Mouse (Mus musculus) inflammation-experienced regulatory T-cells, adult 6 months (primary cell): ENCODE measurements around the gene Cmpk1. TPM values are rescaled to one million over a fixed set of nuclear protein-coding genes. Genes with fewer than 3 reads are reported as not detected.

Experiments
- ATAC-seq: one replicate; pipeline ENCODE4 v1.8.0; 2017
- polyA plus RNA-seq, 3 experiments: library from polyadenylated mRNA; unstranded; fragments of 100-300 nt; shearing (Covaris generic); gene quantifications; one replicate each; pipeline ENCODE4 v1.2.1; 2017

Gene Cmpk1
- polyA plus RNA-seq, 3 experiments from 2014 or later = 47.5 to 119 (median 55.1) TPM

DNA sequence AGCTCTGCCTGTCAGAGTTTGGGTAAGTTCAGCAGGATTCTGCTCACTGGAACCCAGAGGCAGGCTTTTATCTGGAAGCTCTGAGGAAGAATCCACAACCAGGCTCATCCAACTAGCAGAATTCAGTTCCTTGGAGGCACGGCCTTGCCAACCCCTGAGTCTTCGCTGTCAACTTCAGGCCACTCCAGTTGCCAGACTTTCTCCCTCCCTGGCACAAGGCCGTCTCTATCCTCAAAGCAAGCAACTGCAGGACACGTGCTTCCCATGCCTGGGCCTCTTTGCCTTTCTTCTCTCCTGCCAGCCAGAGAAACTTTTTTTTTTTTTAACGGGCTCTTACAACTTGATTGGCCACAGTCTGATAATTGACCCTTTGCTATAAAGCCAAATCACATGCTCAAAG is 42.0 kb downstream of the Cmpk1 start:
- no peak for ATAC-seq

- ATAC-seq = no peak
Measured at GRCm38 (mm10) chr4:114942583-114942982, 44.5 kb downstream of the Cmpk1 start.

- ATAC-seq = no peak
Measured at GRCm38 (mm10) chr4:114942112-114942511, 44.9 kb downstream of the Cmpk1 start.

- no peak for ATAC-seq
Measured at GRCm38 (mm10) chr4:114941311-114941710, 45.7 kb downstream of the Cmpk1 start.

- ATAC-seq = no peak
Measured at GRCm38 (mm10) chr4:114938248-114938647, 48.8 kb downstream of the Cmpk1 start.

- no peak for ATAC-seq
Measured at GRCm38 (mm10) chr4:114937459-114938047, 49.5 kb downstream of the Cmpk1 start.

DNA sequence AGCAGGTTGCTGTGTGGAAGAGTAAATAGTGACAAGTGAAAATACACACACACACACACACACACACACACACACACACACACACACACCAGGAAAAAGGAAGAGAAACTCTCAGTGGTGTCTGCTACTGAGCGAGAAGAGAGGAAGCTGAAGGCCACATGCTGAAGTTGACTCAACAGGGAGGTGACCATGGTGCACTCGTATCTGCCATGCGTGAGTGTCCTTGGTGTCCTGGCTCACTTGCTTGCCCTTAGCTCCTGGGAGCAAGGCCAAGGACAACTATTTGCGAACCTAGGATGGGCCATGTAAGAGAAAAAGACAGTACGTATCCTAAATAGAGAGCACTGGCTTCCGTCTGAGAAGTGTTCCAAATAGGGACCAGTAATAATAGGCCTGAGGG is 52.9 kb downstream of the Cmpk1 start:
- ATAC-seq = no peak

- ATAC-seq = no peak
Measured at GRCm38 (mm10) chr4:114932747-114933146, 54.3 kb downstream of the Cmpk1 start.

DNA sequence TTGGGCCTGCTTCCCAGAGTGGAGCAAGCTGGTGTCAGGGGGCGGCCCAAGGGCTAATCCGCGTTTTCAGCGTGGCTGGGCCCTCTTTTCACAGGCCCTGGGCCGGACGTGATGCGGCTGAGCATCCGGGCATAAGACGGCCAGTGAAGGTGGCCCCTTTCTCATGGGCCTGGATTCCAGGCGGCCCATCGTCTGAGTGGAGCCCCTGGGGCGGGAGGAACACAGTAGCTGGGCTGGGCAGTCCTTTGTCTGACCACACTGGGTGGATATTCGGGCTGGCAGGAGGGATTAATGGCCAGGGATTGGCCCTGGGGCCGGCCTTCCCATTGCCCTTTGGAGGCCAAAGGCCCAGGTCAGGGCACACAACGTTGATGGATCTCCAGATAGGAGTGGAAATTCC is 57.9 kb downstream of the Cmpk1 start:
- ATAC-seq = no peak

GRCm38 (mm10) chr4:114925917-114926312 is 61.1 kb downstream of the Cmpk1 start, which contains the start of gene Foxe3:
Gene Foxe3, minus strand, starts transcription at chr4:114926013.
- ATAC-seq = no peak

DNA sequence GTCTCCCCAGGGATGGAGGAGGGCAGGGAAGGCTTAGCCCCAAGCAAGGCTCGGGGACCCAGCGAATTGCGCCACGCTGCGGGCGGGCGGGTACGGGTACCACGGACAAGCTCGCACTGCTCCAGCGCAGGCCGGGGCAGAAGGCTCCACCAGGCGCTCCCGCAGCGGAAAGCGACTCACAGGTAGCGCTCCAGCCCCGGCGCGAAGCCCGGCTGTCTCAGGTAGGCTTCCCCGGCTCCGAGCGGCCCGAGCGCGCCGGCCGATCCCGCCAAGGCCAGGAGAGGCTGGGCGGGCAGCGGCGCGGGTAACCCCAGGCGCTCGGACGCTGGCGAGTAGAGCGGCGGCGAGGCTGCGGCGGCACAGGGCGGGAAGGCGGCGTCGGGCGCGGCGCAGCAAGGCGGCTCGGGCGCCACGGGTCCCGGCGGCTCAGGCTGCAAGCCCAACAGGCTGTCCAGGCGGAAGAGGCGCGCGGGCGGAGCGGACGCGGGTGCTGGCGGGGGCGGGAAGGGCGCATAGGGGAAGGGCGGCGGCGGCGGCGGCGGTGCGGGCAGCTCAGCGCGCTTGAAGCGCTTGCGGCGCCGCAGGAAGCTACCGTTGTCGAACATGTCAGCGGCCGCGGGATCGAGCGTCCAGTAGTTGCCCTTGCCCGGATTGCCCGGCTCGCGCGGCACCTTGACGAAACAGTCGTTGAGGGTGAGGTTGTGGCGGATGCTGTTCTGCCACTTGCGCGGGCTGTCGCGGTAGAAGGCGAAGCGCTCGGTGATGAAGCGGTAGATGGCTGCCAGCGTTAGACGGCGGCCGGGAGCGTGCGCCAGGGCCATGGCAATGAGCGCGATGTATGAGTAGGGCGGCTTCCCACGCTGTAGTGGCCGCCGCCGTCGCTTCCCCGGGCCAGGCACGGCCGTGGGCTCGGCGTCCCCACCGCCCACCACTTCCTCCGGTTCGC is 61.8 kb downstream of the Cmpk1 start:
- ATAC-seq = no peak

DNA sequence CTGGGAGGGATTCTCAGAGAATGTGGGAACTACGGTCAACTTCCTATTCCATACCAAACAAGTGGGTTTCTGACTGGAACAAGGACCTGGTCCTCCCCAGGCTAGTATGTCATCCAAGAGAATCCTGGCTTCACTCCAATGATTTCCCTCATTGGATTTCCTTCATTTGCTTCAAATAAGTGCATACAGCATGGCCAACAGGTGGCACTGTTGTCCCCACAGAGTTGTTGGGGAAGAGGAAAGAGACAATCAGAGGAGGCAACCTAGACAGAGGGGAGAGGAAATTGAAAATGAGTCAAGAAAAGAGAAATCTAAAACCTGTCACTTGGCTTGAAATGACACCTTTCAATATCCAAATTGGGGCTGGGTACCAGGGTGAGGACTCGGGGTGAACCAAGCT is 70.0 kb downstream of the Cmpk1 start:
- peak; percentile 78 for ATAC-seq

- ATAC-seq = no peak
Measured at GRCm38 (mm10) chr4:114916056-114916455, 71.0 kb downstream of the Cmpk1 start.

DNA sequence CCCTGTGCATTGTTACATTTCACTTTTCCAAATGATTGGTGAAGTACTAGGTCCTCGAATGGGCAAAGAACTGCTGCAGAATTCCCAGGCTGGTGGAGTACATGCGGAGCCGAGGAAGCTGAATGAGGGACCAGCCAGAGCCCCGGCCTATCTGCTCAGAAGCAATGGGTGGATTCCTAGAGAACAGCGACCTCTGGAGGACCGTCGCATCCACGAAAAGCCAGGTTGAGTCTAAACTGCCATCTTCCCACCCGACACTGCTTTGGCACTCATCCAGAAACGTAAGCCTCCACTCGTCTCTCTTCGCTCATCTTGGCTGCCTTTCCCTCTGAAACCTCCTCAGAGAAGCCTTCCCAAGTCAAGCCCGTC is 73.5 kb downstream of the Cmpk1 start:
- ATAC-seq = no peak

DNA sequence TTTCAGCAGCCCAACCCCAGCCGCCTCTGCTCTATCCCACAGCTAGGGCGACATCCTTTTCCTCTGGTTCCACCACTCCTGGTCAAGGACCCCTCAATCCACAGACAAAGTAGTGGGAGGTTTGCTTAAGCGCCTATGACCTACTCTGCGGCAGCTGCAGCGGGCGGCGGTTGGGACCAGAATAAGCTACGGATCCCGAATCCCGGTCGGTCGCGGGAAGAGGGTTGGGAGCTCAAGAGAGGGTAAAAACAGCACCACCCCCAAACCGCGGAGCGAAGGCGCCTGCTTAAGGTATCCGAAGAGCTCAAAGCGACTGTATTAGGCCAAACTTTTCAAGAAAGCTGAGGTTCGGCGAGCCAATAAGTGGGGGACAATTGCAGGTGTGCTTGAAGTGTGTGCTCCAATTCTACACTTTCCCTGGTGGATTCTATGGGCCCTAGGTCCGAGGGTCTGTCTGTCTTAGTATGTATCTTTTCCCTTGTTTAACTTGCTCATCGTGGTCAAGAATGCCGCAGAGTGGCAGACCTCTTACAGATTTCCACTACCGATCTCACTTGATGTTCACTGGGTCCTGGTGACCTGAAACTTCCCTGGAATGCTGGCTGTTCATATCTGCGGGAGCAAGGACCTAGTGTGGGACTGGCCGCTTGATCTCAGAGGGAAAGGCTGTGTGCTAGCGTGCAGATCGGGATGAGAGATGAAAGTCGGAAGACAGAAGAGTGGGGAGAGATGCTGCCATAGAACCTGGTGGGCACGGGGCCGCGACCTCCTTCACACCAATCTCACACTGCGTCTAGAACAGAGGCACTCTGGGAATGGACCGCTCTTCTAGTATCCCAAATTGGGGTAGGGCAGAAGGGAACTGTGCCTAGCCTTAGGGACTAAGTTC is 74.1 kb downstream of the Cmpk1 start:
- ATAC-seq = no peak

- ATAC-seq = peak; percentile 0
Measured at GRCm38 (mm10) chr4:114909602-114910484, 77.2 kb downstream of the Cmpk1 start.

Other genes starting within 250 kb of the Cmpk1 start
- gene Gm12830, start 165.5 kb downstream of the Cmpk1 start, polyA plus RNA-seq = not detected
- under 1 TPM in 2 of 3 experiments, not detected in 1; 0.23 to 0.26 TPM for gene Foxd2, start 78.4 kb downstream of the Cmpk1 start, polyA plus RNA-seq
- not detected for gene Foxe3, start 61.2 kb downstream of the Cmpk1 start, polyA plus RNA-seq
- gene Stil, start 12.9 kb upstream of the Cmpk1 start, polyA plus RNA-seq = 10 to 100 TPM in 1 of 3 experiments, 1 to 10 TPM in 1, under 1 TPM in 1; 0.70 to 13.9 (median 1.4) TPM
- not detected for gene Tal1, start 69.2 kb upstream of the Cmpk1 start, polyA plus RNA-seq
- 10 to 100 TPM in 2 of 3 experiments, 1 to 10 TPM in 1; 9.1 to 42.2 (median 33.9) TPM for gene Pdzk1ip1, start 101.5 kb upstream of the Cmpk1 start, polyA plus RNA-seq
- gene Cyp4x1, start 147.0 kb upstream of the Cmpk1 start, polyA plus RNA-seq = under 1 TPM in 2 of 3 experiments, not detected in 1; 0.09 to 0.16 TPM